Mouse (Mus musculus) fat pad, adult 2 months (tissue): ENCODE measurements around the gene Nup153.

Experiments
- DNase-seq: peaks from one replicate; pipeline ENCODE4 v3.0.0-alpha.2; 2011; ENCODE audit warnings: low read depth, low spot score; ENCODE audit errors: extremely low read depth

The Nup153 gene

GRCm38 (mm10) chr13:46670514-46670913 lies 57.2 kb downstream of the Nup153 start:
- DNase-seq: no peak

GRCm38 (mm10) chr13:46669620-46670271 lies 58.0 kb downstream of the Nup153 start:
- no peak for DNase-seq

- DNase-seq: no peak
These were observed 58.6 kb downstream of the Nup153 start, which contains the start of gene Fam8a1 for GRCm38 (mm10) chr13:46669048-46669619. Gene Fam8a1, plus strand, starts transcription at chr13:46669522.

- DNase-seq: no peak
These were observed 64.2 kb downstream of the Nup153 start for GRCm38 (mm10) chr13:46663461-46663964.

GRCm38 (mm10) chr13:46659211-46659610 lies 68.5 kb downstream of the Nup153 start:
- no peak for DNase-seq

GRCm38 (mm10) chr13:46654566-46654965 lies 73.2 kb downstream of the Nup153 start:
- DNase-seq: no peak

- DNase-seq: no peak
These were observed 74.1 kb downstream of the Nup153 start for GRCm38 (mm10) chr13:46653671-46654070.

- no peak for DNase-seq
These were observed 75.1 kb downstream of the Nup153 start for GRCm38 (mm10) chr13:46652671-46653070.

GRCm38 (mm10) chr13:46651853-46652252 lies 75.9 kb downstream of the Nup153 start:
- no peak for DNase-seq

- no peak for DNase-seq
These were observed 82.3 kb downstream of the Nup153 start for GRCm38 (mm10) chr13:46645476-46645875.

- DNase-seq: no peak
These were observed 83.6 kb downstream of the Nup153 start for GRCm38 (mm10) chr13:46644175-46644574.

- no peak for DNase-seq
These were observed 85.4 kb downstream of the Nup153 start for GRCm38 (mm10) chr13:46642318-46642717.

GRCm38 (mm10) chr13:46640608-46641468 lies 86.9 kb downstream of the Nup153 start:
- no peak for DNase-seq

GRCm38 (mm10) chr13:46634133-46634488 lies 93.6 kb downstream of the Nup153 start:
- no peak for DNase-seq

GRCm38 (mm10) chr13:46633320-46634132 lies 94.2 kb downstream of the Nup153 start:
- DNase-seq: no peak

- no peak for DNase-seq
These were observed 94.9 kb downstream of the Nup153 start for GRCm38 (mm10) chr13:46632796-46633195.
